Mouse (Mus musculus): ENCODE measurements around the gene Tlk2. TPM values are rescaled to one million over a fixed set of nuclear protein-coding genes. Genes with fewer than 3 reads are reported as not detected.

Gene Tlk2
- total RNA-seq, 1 experiment from 2014 or later, result 106 TPM

- no peak for ATAC-seq (replicated peaks; ENCODE audit: low read depth, poor library complexity, severe bottlenecking)
Measured at GRCm38 (mm10) chr11:105310197-105310596, 131.6 kb downstream of the Tlk2 start.

- ATAC-seq (replicated peaks; ENCODE audit: low read depth, poor library complexity, severe bottlenecking), result peak; percentile 85
Measured at GRCm38 (mm10) chr11:105311291-105311975, 132.8 kb downstream of the Tlk2 start.

- ATAC-seq (replicated peaks; ENCODE audit: low read depth, poor library complexity, severe bottlenecking), result no peak
Measured at GRCm38 (mm10) chr11:105312311-105312942, 133.8 kb downstream of the Tlk2 start.

GRCm38 (mm10) chr11:105312972-105313632 is 134.5 kb downstream of the Tlk2 start:
- ATAC-seq (replicated peaks; ENCODE audit: low read depth, poor library complexity, severe bottlenecking), result peak; percentile 38; the same call in 1 of the 2 replicates

GRCm38 (mm10) chr11:105313633-105314014 is 135.0 kb downstream of the Tlk2 start:
- ATAC-seq (replicated peaks; ENCODE audit: low read depth, poor library complexity, severe bottlenecking), result no peak

- ATAC-seq (replicated peaks; ENCODE audit: low read depth, poor library complexity, severe bottlenecking), result no peak
Measured at GRCm38 (mm10) chr11:105315296-105315695, 136.7 kb downstream of the Tlk2 start.

- ATAC-seq (replicated peaks; ENCODE audit: low read depth, poor library complexity, severe bottlenecking), result no peak
Measured at GRCm38 (mm10) chr11:105316121-105316520, 137.5 kb downstream of the Tlk2 start.

- no peak for ATAC-seq (replicated peaks; ENCODE audit: low read depth, poor library complexity, severe bottlenecking)
Measured at GRCm38 (mm10) chr11:105317769-105318168, 139.2 kb downstream of the Tlk2 start.

GRCm38 (mm10) chr11:105321090-105321489 is 142.5 kb downstream of the Tlk2 start:
- no peak for ATAC-seq (replicated peaks; ENCODE audit: low read depth, poor library complexity, severe bottlenecking)

- ATAC-seq (replicated peaks; ENCODE audit: low read depth, poor library complexity, severe bottlenecking), result no peak
Measured at GRCm38 (mm10) chr11:105323530-105323929, 144.9 kb downstream of the Tlk2 start.

GRCm38 (mm10) chr11:105327101-105327500 is 148.5 kb downstream of the Tlk2 start:
- ATAC-seq (replicated peaks; ENCODE audit: low read depth, poor library complexity, severe bottlenecking), result no peak

GRCm38 (mm10) chr11:105329962-105330361 is 151.4 kb downstream of the Tlk2 start:
- no peak for ATAC-seq (replicated peaks; ENCODE audit: low read depth, poor library complexity, severe bottlenecking)

- no peak for ATAC-seq (replicated peaks; ENCODE audit: low read depth, poor library complexity, severe bottlenecking)
Measured at GRCm38 (mm10) chr11:105331129-105331528, 152.5 kb downstream of the Tlk2 start.

GRCm38 (mm10) chr11:105331732-105332131 is 153.1 kb downstream of the Tlk2 start:
- ATAC-seq (replicated peaks; ENCODE audit: low read depth, poor library complexity, severe bottlenecking), result no peak

GRCm38 (mm10) chr11:105332468-105332867 is 153.9 kb downstream of the Tlk2 start:
- peak; percentile 69 for ATAC-seq (replicated peaks; ENCODE audit: low read depth, poor library complexity, severe bottlenecking)

Other genes with a start within 250 kb of the Tlk2 start
- gene Efcab3, start 115.2 kb upstream of the Tlk2 start, total RNA-seq (2017), result not detected in 2 replicates
- 27.3 and 33.8 TPM in 2 replicates for gene Mettl2, start 52.4 kb upstream of the Tlk2 start, total RNA-seq (2017)
- 6.4 TPM in 1 of 2 replicates, not detected in the other for gene Gm10842, start 31.9 kb upstream of the Tlk2 start, total RNA-seq (2017)
- gene Mrc2, start 113.8 kb downstream of the Tlk2 start, total RNA-seq (2017), result not detected in 2 replicates